Mouse (Mus musculus): ENCODE measurements around the gene Six1. TPM values are rescaled to one million over a fixed set of nuclear protein-coding genes. Genes with fewer than 3 reads are reported as not detected.
"Not testable (repeated sequence)": the region's sequence is repeated elsewhere in the genome, so short reads cannot be mapped to it uniquely, and the experiment has no call there.

Six1 gene
- polyA plus RNA-seq, 1 experiment from 2014 or later: 58.5 TPM

DNA sequence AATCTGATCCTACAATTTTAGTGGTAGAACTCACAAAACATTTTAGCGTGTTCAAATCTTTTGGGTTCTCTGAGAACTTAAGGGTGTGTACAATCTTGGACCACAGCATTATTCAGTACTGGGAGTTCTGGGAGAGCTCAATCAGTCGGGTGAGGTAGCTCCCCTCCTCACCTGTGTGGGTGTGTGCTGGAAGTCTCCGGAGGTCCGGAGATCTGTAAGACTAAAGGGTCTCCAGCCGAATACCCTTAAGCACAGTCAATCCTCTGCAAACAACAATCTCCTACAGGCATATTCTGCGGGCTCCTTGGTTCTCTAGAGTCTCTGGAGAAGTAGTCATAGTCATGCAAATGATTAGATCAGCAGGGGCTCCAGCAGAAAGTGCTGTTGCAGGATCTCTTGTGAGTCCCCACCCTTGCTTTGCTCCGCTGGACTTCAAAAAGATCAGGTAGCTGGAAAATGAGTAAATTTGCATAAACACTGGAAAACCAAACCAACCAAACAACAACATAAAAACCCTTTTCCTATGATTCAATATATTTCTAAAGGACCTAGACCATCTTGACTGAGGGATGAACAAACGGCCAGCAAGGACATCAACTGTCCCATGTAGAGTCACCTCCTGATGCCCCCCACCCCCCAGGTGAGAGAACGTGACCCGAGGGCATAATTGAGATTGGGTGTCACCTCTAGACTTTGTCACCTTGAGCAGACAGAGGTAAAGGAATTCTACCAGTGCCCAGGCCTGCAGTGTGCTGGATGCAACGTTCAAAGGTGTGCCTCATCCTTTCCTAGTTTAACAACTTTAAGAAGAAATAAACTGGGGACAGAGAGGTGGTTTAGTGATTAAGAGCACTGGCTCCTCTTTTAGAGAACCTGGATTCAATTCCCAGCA is 32.3 kb upstream of the Six1 start:
- Histone ChIP-seq H3K4me1 (ENCODE audit: control insufficient read depth, insufficient read depth, low read length) (no peaks in the 10 kb centered on the region), H3K27me3 (ENCODE audit: control insufficient read depth, insufficient read depth, low read length) (no peaks in the 10 kb centered on the region), H3K36me3 (ENCODE audit: control insufficient read depth, insufficient read depth, low read length) (no peaks in the 10 kb centered on the region), H3K9me3 (ENCODE audit: control insufficient read depth, low read length) (no peaks in the 10 kb centered on the region), H3K9ac (ENCODE audit: low read length) (no peak overlapping the region), H3K27ac (replicated peaks; ENCODE audit: low read depth, low read length) (no peak overlapping the region), H3K4me2 (ENCODE audit: low read depth, severe bottlenecking) (no peak overlapping the region), H3K4me3 (ENCODE audit: low read depth, low read length) (no peak overlapping the region)
- WGBS: 24% methylated on average over 11 of the region's 11 CpGs
- ATAC-seq (ENCODE audit: insufficient number of reproducible peaks, low FRiP score, low TSS enrichment, low read depth) (no peak), DNase-seq (ENCODE audit: low spot score) (no peak)

- Histone ChIP-seq H3K9ac (ENCODE audit: low read length) (no peak overlapping the region), H3K4me1 (ENCODE audit: control insufficient read depth, insufficient read depth, low read length) (no peaks in the 10 kb centered on the region), H3K4me3 (ENCODE audit: low read depth, low read length) (no peak overlapping the region), H3K9me3 (ENCODE audit: control insufficient read depth, low read length) (no peaks in the 10 kb centered on the region), H3K36me3 (ENCODE audit: control insufficient read depth, insufficient read depth, low read length) (no peaks in the 10 kb centered on the region), H3K4me2 (ENCODE audit: low read depth, severe bottlenecking) (no peak overlapping the region), H3K27ac (replicated peaks; ENCODE audit: low read depth, low read length) (no peak overlapping the region), H3K27me3 (ENCODE audit: control insufficient read depth, insufficient read depth, low read length) (no peaks in the 10 kb centered on the region)
- DNase-seq (ENCODE audit: low spot score) (no peak), ATAC-seq (ENCODE audit: insufficient number of reproducible peaks, low FRiP score, low TSS enrichment, low read depth) (no peak)
- WGBS: 87% methylated on average over 4 of the region's 4 CpGs
Measured at GRCm38 (mm10) chr12:73083773-73084172, 30.1 kb upstream of the Six1 start.

GRCm38 (mm10) chr12:73081828-73082227 is 28.1 kb upstream of the Six1 start:
- H3K27me3 ChIP-seq (ENCODE audit: control insufficient read depth, insufficient read depth, low read length); H3K9me3 ChIP-seq (ENCODE audit: control insufficient read depth, low read length); H3K4me2 ChIP-seq (ENCODE audit: low read depth, severe bottlenecking); DNase-seq (ENCODE audit: low spot score); H3K4me3 ChIP-seq (ENCODE audit: low read depth, low read length); H3K27ac ChIP-seq (replicated peaks; ENCODE audit: low read depth, low read length); H3K9ac ChIP-seq (ENCODE audit: low read length); H3K36me3 ChIP-seq (ENCODE audit: control insufficient read depth, insufficient read depth, low read length); H3K4me1 ChIP-seq (ENCODE audit: control insufficient read depth, insufficient read depth, low read length); ATAC-seq (ENCODE audit: insufficient number of reproducible peaks, low FRiP score, low TSS enrichment, low read depth): not testable (repeated sequence)
- WGBS: 93% methylated on average over 4 of the region's 4 CpGs

GRCm38 (mm10) chr12:73060805-73061410 is 7.2 kb upstream of the Six1 start:
- Histone ChIP-seq H3K27ac (replicated peaks; ENCODE audit: low read depth, low read length) (no peak overlapping the region), H3K9me3 (ENCODE audit: control insufficient read depth, low read length) (no peaks in the 10 kb centered on the region; the same call in 1 of the 2 replicates), H3K9ac (ENCODE audit: low read length) (no peak overlapping the region), H3K36me3 (ENCODE audit: control insufficient read depth, insufficient read depth, low read length) (no peaks in the 10 kb centered on the region), H3K4me1 (ENCODE audit: control insufficient read depth, insufficient read depth, low read length) (no peaks in the 10 kb centered on the region), H3K4me3 (ENCODE audit: low read depth, low read length) (no peak overlapping the region), H3K27me3 (ENCODE audit: control insufficient read depth, insufficient read depth, low read length) (no peaks in the 10 kb centered on the region), H3K4me2 (ENCODE audit: low read depth, severe bottlenecking) (no peak overlapping the region)
- DNase-seq (ENCODE audit: low spot score) (no peak), ATAC-seq (ENCODE audit: insufficient number of reproducible peaks, low FRiP score, low TSS enrichment, low read depth) (no peak)
- 64% methylated on average over 9 of the region's 9 CpGs for WGBS

DNA sequence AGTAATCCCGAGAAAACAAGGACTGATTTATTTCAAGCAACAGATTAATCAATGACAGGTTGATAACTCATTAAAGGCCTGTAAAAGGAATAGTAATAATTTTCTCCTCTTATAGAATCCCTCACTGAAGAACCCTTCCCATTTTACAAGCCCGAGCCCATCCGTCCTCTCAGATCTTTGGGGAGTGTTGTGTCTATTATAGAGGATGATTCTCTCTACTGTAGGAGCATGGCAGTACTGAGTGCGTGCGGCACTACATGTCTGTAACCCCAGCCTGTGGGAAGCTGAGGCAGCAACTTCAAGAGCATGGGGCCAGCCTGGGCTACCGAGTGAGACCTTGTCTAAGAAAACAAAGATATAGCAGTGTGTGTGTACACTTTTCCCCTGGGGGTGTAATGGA is 3.8 kb upstream of the Six1 start:
- Histone ChIP-seq H3K27me3 (ENCODE audit: control insufficient read depth, insufficient read depth, low read length) (no peaks in the 10 kb centered on the region), H3K27ac (replicated peaks; ENCODE audit: low read depth, low read length) (no peak overlapping the region), H3K9me3 (ENCODE audit: control insufficient read depth, low read length) (no peaks in the 10 kb centered on the region; the same call in 1 of the 2 replicates), H3K9ac (ENCODE audit: low read length) (no peak overlapping the region), H3K36me3 (ENCODE audit: control insufficient read depth, insufficient read depth, low read length) (no peaks in the 10 kb centered on the region), H3K4me2 (ENCODE audit: low read depth, severe bottlenecking) (no peak overlapping the region), H3K4me1 (ENCODE audit: control insufficient read depth, insufficient read depth, low read length) (peaks cover 20% of the 10 kb centered on the region), H3K4me3 (ENCODE audit: low read depth, low read length) (no peak overlapping the region)
- DNase-seq (ENCODE audit: low spot score): no peak
- 74% methylated on average over 6 of the region's 6 CpGs for WGBS
- ATAC-seq (ENCODE audit: insufficient number of reproducible peaks, low FRiP score, low TSS enrichment, low read depth): no peak

DNA sequence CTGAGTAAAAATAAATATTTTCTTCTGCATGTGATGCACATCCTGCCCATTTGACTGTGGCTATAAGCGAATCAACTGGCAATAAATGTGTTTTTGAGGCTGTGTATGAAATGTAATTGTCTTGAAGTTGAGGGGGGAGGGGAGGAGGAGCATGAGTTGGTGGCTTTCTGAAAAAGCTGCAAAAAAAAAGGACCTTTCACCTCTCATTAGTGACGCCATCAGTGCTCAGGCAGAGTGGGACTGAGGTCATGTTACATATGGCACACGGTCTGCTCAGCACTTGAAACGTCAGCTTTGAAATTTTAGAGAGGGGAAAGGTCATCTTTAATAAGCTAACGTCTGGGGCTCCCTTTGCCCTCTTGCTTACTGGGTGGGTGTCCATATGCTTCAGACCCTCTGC is 1.8 kb upstream of the Six1 start:
- Histone ChIP-seq H3K27me3 (ENCODE audit: control insufficient read depth, insufficient read depth, low read length) (peaks cover 7% of the 10 kb centered on the region; the same call in 1 of the 2 replicates), H3K36me3 (ENCODE audit: control insufficient read depth, insufficient read depth, low read length) (no peaks in the 10 kb centered on the region), H3K9me3 (ENCODE audit: control insufficient read depth, low read length) (no peaks in the 10 kb centered on the region; the same call in 1 of the 2 replicates), H3K4me3 (ENCODE audit: low read depth, low read length) (no peak overlapping the region), H3K4me1 (ENCODE audit: control insufficient read depth, insufficient read depth, low read length) (peaks cover 38% of the 10 kb centered on the region), H3K9ac (ENCODE audit: low read length) (no peak overlapping the region), H3K27ac (replicated peaks; ENCODE audit: low read depth, low read length) (no peak overlapping the region), H3K4me2 (ENCODE audit: low read depth, severe bottlenecking) (no peak overlapping the region)
- ATAC-seq (ENCODE audit: insufficient number of reproducible peaks, low FRiP score, low TSS enrichment, low read depth) (no peak), DNase-seq (ENCODE audit: low spot score) (peak; percentile 53)
- WGBS: 7% methylated on average over 5 of the region's 5 CpGs

DNA sequence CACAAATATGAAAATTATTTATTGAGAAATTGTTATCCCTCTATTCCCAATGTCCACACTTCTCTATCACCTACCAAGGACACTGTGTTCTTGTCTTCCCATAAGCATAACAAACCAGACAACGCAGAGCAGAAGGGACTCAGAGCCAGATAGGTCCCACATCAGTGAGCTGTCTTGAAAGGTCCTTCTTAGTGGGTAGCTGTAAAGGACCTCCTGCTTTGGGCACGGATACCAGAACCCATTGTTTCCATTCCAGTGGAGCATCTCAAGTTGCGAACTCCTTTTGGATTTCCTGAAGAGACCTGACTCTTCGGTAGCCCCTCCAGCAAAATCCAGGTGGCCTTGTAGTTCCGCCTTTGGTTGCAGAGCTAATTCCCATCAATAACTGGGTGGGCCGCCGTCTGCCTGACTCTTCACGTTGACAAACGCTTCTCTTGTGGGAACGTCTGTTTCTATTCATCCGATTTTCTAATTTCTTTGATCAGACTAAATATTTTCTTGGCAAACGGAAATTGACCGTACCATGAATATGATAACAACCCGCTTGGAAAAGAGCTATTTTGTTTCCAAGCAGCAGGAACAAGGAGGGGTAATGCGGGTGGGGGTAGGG is 994 bp upstream of the Six1 start:
- Histone ChIP-seq H3K36me3 (ENCODE audit: control insufficient read depth, insufficient read depth, low read length) (no peaks in the 10 kb centered on the region), H3K4me3 (ENCODE audit: low read depth, low read length) (no peak overlapping the region), H3K9me3 (ENCODE audit: control insufficient read depth, low read length) (no peaks in the 10 kb centered on the region; the same call in 1 of the 2 replicates), H3K27me3 (ENCODE audit: control insufficient read depth, insufficient read depth, low read length) (peaks cover 14% of the 10 kb centered on the region), H3K4me2 (ENCODE audit: low read depth, severe bottlenecking) (peak overlapping the region; percentile 88), H3K27ac (replicated peaks; ENCODE audit: low read depth, low read length) (no peak overlapping the region), H3K9ac (ENCODE audit: low read length) (no peak overlapping the region), H3K4me1 (ENCODE audit: control insufficient read depth, insufficient read depth, low read length) (peaks cover 44% of the 10 kb centered on the region)
- DNase-seq (ENCODE audit: low spot score): peak; percentile 36
- no peak for ATAC-seq (ENCODE audit: insufficient number of reproducible peaks, low FRiP score, low TSS enrichment, low read depth)
- 11% methylated on average over 15 of the region's 15 CpGs for WGBS

Measured in limb, embryonic 11.5 days (tissue).